Mouse (Mus musculus): ENCODE results near the gene Serpina3m. TPM values are rescaled to one million over a fixed set of nuclear protein-coding genes. Genes with fewer than 3 reads are reported as not detected.
"Not testable (repeated sequence)": the region's sequence is repeated elsewhere in the genome, so short reads cannot be mapped to it uniquely, and the experiment has no call there.

Gene Serpina3m
- polyA plus RNA-seq, 1 experiment from 2014 or later = not detected

GRCm38 (mm10) chr12:104388477-104388876 lies 50.2 kb downstream of the Serpina3m start:
- H3K27ac ChIP-seq (replicated peaks; ENCODE audit: low read depth, low read length) = no peak overlapping the region
- H3K4me2 ChIP-seq (ENCODE audit: low read depth, low read length) = no peak overlapping the region
- ATAC-seq (replicated peaks; ENCODE audit: insufficient number of reproducible peaks, low FRiP score, low TSS enrichment, low read depth) (no peak), DNase-seq (ENCODE audit: low spot score) (no peak)
- no peak overlapping the region for H3K4me3 ChIP-seq (ENCODE audit: low read depth, low read length)
- no peaks in the 10 kb centered on the region for H3K36me3 ChIP-seq (replicated peaks; ENCODE audit: control insufficient read depth, insufficient read depth, low read depth, low read length)
- no peaks in the 10 kb centered on the region for H3K4me1 ChIP-seq (ENCODE audit: control insufficient read depth, insufficient read depth, low read length)
- H3K9me3 ChIP-seq (replicated peaks; ENCODE audit: control insufficient read depth, low read length) = no peaks in the 10 kb centered on the region
- H3K9ac ChIP-seq (replicated peaks; ENCODE audit: low read length) = no peak overlapping the region
- no peaks in the 10 kb centered on the region for H3K27me3 ChIP-seq (ENCODE audit: control insufficient read depth, insufficient read depth, low read length)

GRCm38 (mm10) chr12:104391057-104391456 lies 52.8 kb downstream of the Serpina3m start:
- not testable (repeated sequence) for ATAC-seq (replicated peaks; ENCODE audit: insufficient number of reproducible peaks, low FRiP score, low TSS enrichment, low read depth); H3K4me1 ChIP-seq (ENCODE audit: control insufficient read depth, insufficient read depth, low read length); H3K27ac ChIP-seq (replicated peaks; ENCODE audit: low read depth, low read length); H3K9ac ChIP-seq (replicated peaks; ENCODE audit: low read length); H3K4me3 ChIP-seq (ENCODE audit: low read depth, low read length); H3K27me3 ChIP-seq (ENCODE audit: control insufficient read depth, insufficient read depth, low read length); H3K9me3 ChIP-seq (replicated peaks; ENCODE audit: control insufficient read depth, low read length); DNase-seq (ENCODE audit: low spot score); H3K4me2 ChIP-seq (ENCODE audit: low read depth, low read length); H3K36me3 ChIP-seq (replicated peaks; ENCODE audit: control insufficient read depth, insufficient read depth, low read depth, low read length)
- WGBS = 63% methylated on average over 2 of the region's 2 CpGs

GRCm38 (mm10) chr12:104403968-104404367 lies 65.7 kb downstream of the Serpina3m start:
- Histone ChIP-seq H3K4me2 (ENCODE audit: low read depth, low read length) (no peak overlapping the region), H3K27me3 (ENCODE audit: control insufficient read depth, insufficient read depth, low read length) (no peaks in the 10 kb centered on the region), H3K9me3 (replicated peaks; ENCODE audit: control insufficient read depth, low read length) (no peaks in the 10 kb centered on the region), H3K9ac (replicated peaks; ENCODE audit: low read length) (no peak overlapping the region), H3K4me3 (ENCODE audit: low read depth, low read length) (no peak overlapping the region), H3K4me1 (ENCODE audit: control insufficient read depth, insufficient read depth, low read length) (no peaks in the 10 kb centered on the region), H3K27ac (replicated peaks; ENCODE audit: low read depth, low read length) (no peak overlapping the region), H3K36me3 (replicated peaks; ENCODE audit: control insufficient read depth, insufficient read depth, low read depth, low read length) (no peaks in the 10 kb centered on the region)
- ATAC-seq (replicated peaks; ENCODE audit: insufficient number of reproducible peaks, low FRiP score, low TSS enrichment, low read depth) = no peak
- 83% methylated on average over 5 of the region's 5 CpGs for WGBS
- DNase-seq (ENCODE audit: low spot score) = no peak

- Histone ChIP-seq H3K4me3 (ENCODE audit: low read depth, low read length) (no peak within 1 kb of the TSS), H3K9me3 (replicated peaks; ENCODE audit: control insufficient read depth, low read length) (no peaks in the 10 kb centered on the region), H3K27me3 (ENCODE audit: control insufficient read depth, insufficient read depth, low read length) (no peaks in the 10 kb centered on the region), H3K27ac (replicated peaks; ENCODE audit: low read depth, low read length) (no peak within 1 kb of the TSS), H3K4me1 (ENCODE audit: control insufficient read depth, insufficient read depth, low read length) (no peaks in the 10 kb centered on the region), H3K36me3 (replicated peaks; ENCODE audit: control insufficient read depth, insufficient read depth, low read depth, low read length) (no peaks in the 10 kb centered on the region), H3K9ac (replicated peaks; ENCODE audit: low read length) (no peak within 1 kb of the TSS), H3K4me2 (ENCODE audit: low read depth, low read length) (no peak within 1 kb of the TSS)
- no peak for DNase-seq (ENCODE audit: low spot score)
- WGBS = 58% methylated on average over 4 of the region's 4 CpGs
- no peak for ATAC-seq (replicated peaks; ENCODE audit: insufficient number of reproducible peaks, low FRiP score, low TSS enrichment, low read depth)
Observed at GRCm38 (mm10) chr12:104406454-104406885, 68.2 kb downstream of the Serpina3m start, which contains the start of gene Serpina3n. TSS of gene Serpina3n (plus strand) at chr12:104406729.

- Histone ChIP-seq H3K27ac (replicated peaks; ENCODE audit: low read depth, low read length) (no peak overlapping the region), H3K4me2 (ENCODE audit: low read depth, low read length) (no peak overlapping the region), H3K9ac (replicated peaks; ENCODE audit: low read length) (no peak overlapping the region), H3K9me3 (replicated peaks; ENCODE audit: control insufficient read depth, low read length) (no peaks in the 10 kb centered on the region), H3K4me3 (ENCODE audit: low read depth, low read length) (no peak overlapping the region), H3K27me3 (ENCODE audit: control insufficient read depth, insufficient read depth, low read length) (no peaks in the 10 kb centered on the region), H3K4me1 (ENCODE audit: control insufficient read depth, insufficient read depth, low read length) (no peaks in the 10 kb centered on the region), H3K36me3 (replicated peaks; ENCODE audit: control insufficient read depth, insufficient read depth, low read depth, low read length) (no peaks in the 10 kb centered on the region)
- 87% methylated on average over 6 of the region's 6 CpGs for WGBS
- DNase-seq (ENCODE audit: low spot score) = no peak
- no peak for ATAC-seq (replicated peaks; ENCODE audit: insufficient number of reproducible peaks, low FRiP score, low TSS enrichment, low read depth)
Observed at GRCm38 (mm10) chr12:104412507-104412906, 74.2 kb downstream of the Serpina3m start.

- ATAC-seq (replicated peaks; ENCODE audit: insufficient number of reproducible peaks, low FRiP score, low TSS enrichment, low read depth) = no peak
- H3K36me3 ChIP-seq (replicated peaks; ENCODE audit: control insufficient read depth, insufficient read depth, low read depth, low read length) = no peaks in the 10 kb centered on the region
Observed at GRCm38 (mm10) chr12:104414576-104414975, 76.3 kb downstream of the Serpina3m start.

GRCm38 (mm10) chr12:104415625-104416315 lies 77.5 kb downstream of the Serpina3m start:
- no peak for ATAC-seq (replicated peaks; ENCODE audit: insufficient number of reproducible peaks, low FRiP score, low TSS enrichment, low read depth)

More at GRCm38 (mm10) chr12:104414576-104414975, 76.3 kb downstream of the Serpina3m start:
- Histone ChIP-seq H3K9ac (replicated peaks; ENCODE audit: low read length) (no peak overlapping the region), H3K4me3 (ENCODE audit: low read depth, low read length) (no peak overlapping the region), H3K9me3 (replicated peaks; ENCODE audit: control insufficient read depth, low read length) (no peaks in the 10 kb centered on the region), H3K4me1 (ENCODE audit: control insufficient read depth, insufficient read depth, low read length) (no peaks in the 10 kb centered on the region), H3K4me2 (ENCODE audit: low read depth, low read length) (no peak overlapping the region), H3K27ac (replicated peaks; ENCODE audit: low read depth, low read length) (no peak overlapping the region), H3K27me3 (ENCODE audit: control insufficient read depth, insufficient read depth, low read length) (no peaks in the 10 kb centered on the region)
- 69% methylated on average over 2 of the region's 2 CpGs for WGBS
- DNase-seq (ENCODE audit: low spot score) = no peak

GRCm38 (mm10) chr12:104418340-104419135 lies 80.3 kb downstream of the Serpina3m start:
- no peak overlapping the region for H3K27ac ChIP-seq (replicated peaks; ENCODE audit: low read depth, low read length)
- H3K9me3 ChIP-seq (replicated peaks; ENCODE audit: control insufficient read depth, low read length) = no peaks in the 10 kb centered on the region
- H3K4me3 ChIP-seq (ENCODE audit: low read depth, low read length) = peak overlapping the region; percentile 17
- no peaks in the 10 kb centered on the region for H3K4me1 ChIP-seq (ENCODE audit: control insufficient read depth, insufficient read depth, low read length)
- no peak overlapping the region for H3K9ac ChIP-seq (replicated peaks; ENCODE audit: low read length)
- DNase-seq (ENCODE audit: low spot score) (peak; percentile 92), ATAC-seq (replicated peaks; ENCODE audit: insufficient number of reproducible peaks, low FRiP score, low TSS enrichment, low read depth) (peak; percentile 53)
- WGBS = 19% methylated on average over 14 of the region's 17 CpGs
- no peaks in the 10 kb centered on the region for H3K36me3 ChIP-seq (replicated peaks; ENCODE audit: control insufficient read depth, insufficient read depth, low read depth, low read length)
- no peaks in the 10 kb centered on the region for H3K27me3 ChIP-seq (ENCODE audit: control insufficient read depth, insufficient read depth, low read length)
- peak overlapping the region; percentile 34 for H3K4me2 ChIP-seq (ENCODE audit: low read depth, low read length)

More at GRCm38 (mm10) chr12:104415625-104416315, 77.5 kb downstream of the Serpina3m start:
- DNase-seq (ENCODE audit: low spot score) = no peak
- Histone ChIP-seq H3K36me3 (replicated peaks; ENCODE audit: control insufficient read depth, insufficient read depth, low read depth, low read length) (no peaks in the 10 kb centered on the region), H3K27ac (replicated peaks; ENCODE audit: low read depth, low read length) (no peak overlapping the region), H3K9me3 (replicated peaks; ENCODE audit: control insufficient read depth, low read length) (no peaks in the 10 kb centered on the region), H3K4me3 (ENCODE audit: low read depth, low read length) (no peak overlapping the region), H3K9ac (replicated peaks; ENCODE audit: low read length) (no peak overlapping the region), H3K4me2 (ENCODE audit: low read depth, low read length) (no peak overlapping the region), H3K27me3 (ENCODE audit: control insufficient read depth, insufficient read depth, low read length) (no peaks in the 10 kb centered on the region), H3K4me1 (ENCODE audit: control insufficient read depth, insufficient read depth, low read length) (no peaks in the 10 kb centered on the region)
- WGBS = 46% methylated on average over 6 of the region's 6 CpGs
